In the genomic region with DNA sequence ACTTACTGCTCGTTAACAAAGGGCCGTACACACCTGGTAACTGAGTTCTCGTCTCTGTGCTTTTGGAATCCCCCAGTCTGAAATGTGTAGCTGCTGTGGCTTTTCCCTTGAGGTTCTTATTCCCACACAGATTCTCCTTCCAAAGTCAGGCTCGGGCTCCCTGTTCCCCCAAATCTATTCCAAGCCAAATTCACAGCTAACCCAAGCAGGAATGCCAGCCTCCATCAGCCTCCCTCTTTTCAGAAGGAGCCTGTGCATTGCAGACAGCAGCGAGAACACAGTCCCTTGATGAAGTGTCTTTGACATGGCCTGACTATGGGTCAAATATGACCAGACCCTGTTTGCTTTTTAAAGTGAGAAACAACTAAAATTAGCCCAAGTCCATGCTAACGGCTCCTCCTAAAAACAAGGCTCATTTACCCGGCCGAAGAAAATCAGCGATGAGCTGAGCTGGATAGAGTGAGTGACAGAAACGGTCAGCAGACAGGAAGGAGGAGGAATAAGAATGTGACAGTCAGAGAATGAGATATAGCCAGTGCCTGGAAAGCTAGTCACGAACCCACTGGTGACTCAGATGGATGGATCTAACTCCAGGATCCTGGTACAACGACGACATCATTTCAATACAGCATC, we compare ENCODE assay signal across 16 mouse cellular contexts.
DNase-seq lines count a peak whose midpoint lies in the region; ATAC-seq and TF ChIP-seq lines count a peak whose summit lies in the region.
"Had no signal": no experiment of that assay in that cellular context is flagged by ENCODE, and none has a peak within 500 bp of the region (broad histone marks: within the 10 kb centered on the region; RNA-seq: fewer than 3 reads in every experiment).

No protein-coding gene starts in this region.

- no peak for TF ChIP-seq CTCF in forebrain, postnatal 0 days (IDR thresholded peaks at IDR 0.05; ENCODE audit: low read depth)

- H3K4me3 ChIP-seq in forebrain, postnatal 0 days (ENCODE audit: low read depth, low read length) = no peak overlapping the region
- H3K4me3 ChIP-seq in forebrain, embryonic 16.5 days (replicated peaks; ENCODE audit: low read length) = no peak overlapping the region
- no peak overlapping the region for H3K4me3 ChIP-seq in hindbrain, embryonic 13.5 days
- H3K4me3 ChIP-seq in hindbrain, embryonic 14.5 days (replicated peaks; ENCODE audit: low read length) = no peak overlapping the region
- H3K4me3 ChIP-seq: limb, embryonic 15.5 days; neural tube, embryonic 13.5 days had no signal

- no peaks in the 10 kb centered on the region for H3K27me3 ChIP-seq in forebrain, postnatal 0 days (ENCODE audit: insufficient read depth, low read length)
- H3K27me3 ChIP-seq in forebrain, embryonic 16.5 days (replicated peaks; ENCODE audit: control insufficient read depth, insufficient read depth, low read length) = no peaks in the 10 kb centered on the region
- no peaks in the 10 kb centered on the region for H3K27me3 ChIP-seq in hindbrain, embryonic 13.5 days
- no peaks in the 10 kb centered on the region for H3K27me3 ChIP-seq in hindbrain, embryonic 14.5 days (ENCODE audit: control insufficient read depth, insufficient read depth, low read length)
- H3K27me3 ChIP-seq: limb, embryonic 15.5 days; neural tube, embryonic 13.5 days had no signal

- DNase-seq in forebrain, postnatal 0 days = peak; percentile 10
- DNase-seq in hindbrain, embryonic 14.5 days (ENCODE audit: low spot score) = no peak
- peak; percentile 12 for DNase-seq in right cerebral cortex, adult 18-20 months
- DNase-seq in right cerebral cortex, postnatal 14 days = no peak
- peak; percentile 20 to 22 for DNase-seq in right cerebral cortex, postnatal 36 days (ENCODE audit: low spot score in 2 of 2)
- DNase-seq in thymus, postnatal 36 days = no peak
- DNase-seq: adrenal gland, adult 8-10 months; cerebellum, adult 9-10 months; heart, postnatal 10 days; kidney, postnatal 10 days; thymus, adult 18-20 months had no signal

- H3K27ac ChIP-seq in forebrain, postnatal 0 days (ENCODE audit: low read depth, low read length) = no peak overlapping the region
- no peak overlapping the region for H3K27ac ChIP-seq in forebrain, embryonic 16.5 days (ENCODE audit: low read length)
- peak overlapping the region; percentile 30; the same call in 1 of the 2 replicates for H3K27ac ChIP-seq in hindbrain, embryonic 13.5 days
- H3K27ac ChIP-seq in hindbrain, embryonic 14.5 days = no peak overlapping the region
- H3K27ac ChIP-seq: limb, embryonic 15.5 days; neural tube, embryonic 13.5 days had no signal

- H3K4me2 ChIP-seq in forebrain, postnatal 0 days (ENCODE audit: low read depth) = no peak overlapping the region
- H3K4me2 ChIP-seq in forebrain, embryonic 16.5 days (ENCODE audit: low read length) = no peak overlapping the region
- H3K4me2 ChIP-seq in hindbrain, embryonic 13.5 days = no peak overlapping the region
- H3K4me2 ChIP-seq in hindbrain, embryonic 14.5 days (replicated peaks) = no peak overlapping the region
- H3K4me2 ChIP-seq: limb, embryonic 15.5 days; neural tube, embryonic 13.5 days had no signal

- WGBS in forebrain, postnatal 0 days = 79% methylated on average over 13 of the region's 13 CpGs
- WGBS in forebrain, embryonic 16.5 days = 79% methylated on average over 13 of the region's 13 CpGs
- WGBS in hindbrain, embryonic 13.5 days = 80% methylated on average over 13 of the region's 13 CpGs
- 72% methylated on average over 13 of the region's 13 CpGs for WGBS in hindbrain, embryonic 14.5 days

- no peaks in the 10 kb centered on the region for H3K4me1 ChIP-seq in forebrain, postnatal 0 days (ENCODE audit: insufficient read depth)
- H3K4me1 ChIP-seq in forebrain, embryonic 16.5 days (replicated peaks; ENCODE audit: control insufficient read depth, insufficient read depth, low read length) = no peaks in the 10 kb centered on the region
- 0 out of 2 replicates have a peak, but pooled peaks cover 2% of the 10 kb centered on the region for H3K4me1 ChIP-seq in hindbrain, embryonic 13.5 days (replicated peaks)
- no peaks in the 10 kb centered on the region for H3K4me1 ChIP-seq in hindbrain, embryonic 14.5 days (replicated peaks; ENCODE audit: control insufficient read depth, insufficient read depth, low read length)
- H3K4me1 ChIP-seq: limb, embryonic 15.5 days; neural tube, embryonic 13.5 days had no signal

- no peak overlapping the region for H3K9ac ChIP-seq in forebrain, postnatal 0 days
- no peak overlapping the region for H3K9ac ChIP-seq in forebrain, embryonic 16.5 days (replicated peaks; ENCODE audit: low read depth, low read length)
- no peak overlapping the region for H3K9ac ChIP-seq in hindbrain, embryonic 13.5 days
- H3K9ac ChIP-seq in hindbrain, embryonic 14.5 days = no peak overlapping the region
- H3K9ac ChIP-seq: limb, embryonic 15.5 days; neural tube, embryonic 13.5 days had no signal

- ATAC-seq in forebrain, postnatal 0 days = no peak
- ATAC-seq in forebrain, embryonic 16.5 days = no peak
- no peak for ATAC-seq in hindbrain, embryonic 13.5 days (ENCODE audit: low FRiP score)
- no peak for ATAC-seq in hindbrain, embryonic 14.5 days (ENCODE audit: low FRiP score)
- ATAC-seq: intestine, embryonic 16.5 days had no signal

- no peaks in the 10 kb centered on the region for H3K36me3 ChIP-seq in forebrain, postnatal 0 days (ENCODE audit: insufficient read depth)
- H3K36me3 ChIP-seq in forebrain, embryonic 16.5 days (ENCODE audit: control insufficient read depth, insufficient read depth) = no peaks in the 10 kb centered on the region
- H3K36me3 ChIP-seq in hindbrain, embryonic 13.5 days = no peaks in the 10 kb centered on the region
- H3K36me3 ChIP-seq in hindbrain, embryonic 14.5 days (replicated peaks; ENCODE audit: control insufficient read depth, insufficient read depth) = no peaks in the 10 kb centered on the region
- H3K36me3 ChIP-seq: neural tube, embryonic 13.5 days had no signal

- H3K9me3 ChIP-seq in forebrain, postnatal 0 days (ENCODE audit: low read length) = no peaks in the 10 kb centered on the region
- no peaks in the 10 kb centered on the region for H3K9me3 ChIP-seq in forebrain, embryonic 16.5 days (ENCODE audit: control insufficient read depth, low read length)
- peaks cover 7% of the 10 kb centered on the region; the same call in 1 of the 2 replicates for H3K9me3 ChIP-seq in hindbrain, embryonic 13.5 days
- 0 out of 2 replicates have a peak, but pooled peaks cover 4% of the 10 kb centered on the region for H3K9me3 ChIP-seq in hindbrain, embryonic 14.5 days (ENCODE audit: control insufficient read depth, low read length)
- H3K9me3 ChIP-seq: limb, embryonic 15.5 days had no signal

Comparison
In these comparisons a context has a peak if more than half of its experiments do, and no peak if none do; other contexts are left out.
1. DNase-seq: peak in forebrain, postnatal 0 days (single experiment), right cerebral cortex, adult 18-20 months (single experiment) and right cerebral cortex, postnatal 36 days (2 of 2); none in hindbrain, embryonic 14.5 days (single experiment), right cerebral cortex, postnatal 14 days (single experiment) and thymus, postnatal 36 days (0 of 2).